In genomic region chr1:90557140-90557539, GRCm38 (mm10) we compare ENCODE assay signal across 13 mouse cellular contexts. TPM values are rescaled to one million over a fixed set of nuclear protein-coding genes. Genes with fewer than 3 reads are reported as not detected.
A peak's percentile ranks its signal among the peaks of the same experiment; 100 is the strongest.
DNase-seq lines count a peak whose midpoint lies in the region; ATAC-seq and TF ChIP-seq lines count a peak whose summit lies in the region.
"Had no signal": no experiment of that assay in that cellular context is flagged by ENCODE, and none has a peak within 500 bp of the region (broad histone marks: within the 10 kb centered on the region; RNA-seq: fewer than 3 reads in every experiment).

No protein-coding gene starts in this region.

- 74% methylated on average over 1 of the region's 1 CpGs for WGBS in liver, postnatal 0 days (ENCODE audit: insufficient replicate concordance)

- TF ChIP-seq EP300 in liver, postnatal 0 days (IDR thresholded peaks at IDR 0.05; ENCODE audit: low read depth) = no peak
- no peak for TF ChIP-seq EP300 in CH12.LX (IDR thresholded peaks at IDR 0.05; ENCODE audit: low read length)

- no peak for TF ChIP-seq POLR2A in CH12.LX (IDR thresholded peaks at IDR 0.05; ENCODE audit: low read depth, low read length)

- DNase-seq in gastrocnemius, adult 2 months = no peak
- DNase-seq in gastrocnemius, postnatal 14 days = no peak
- peak; percentile 23 for DNase-seq in liver, postnatal 0 days
- DNase-seq in liver = no peak
- DNase-seq in CH12.LX (ENCODE audit: extremely low read depth) = peak; percentile 31
- DNase-seq in forelimb bud, embryonic 11.5 days (ENCODE audit: low read depth, low spot score) = peak; percentile 40
- DNase-seq in layer of hippocampus, adult 18-20 months (ENCODE audit: low spot score in 2 of 2) = no peak
- DNase-seq: adrenal gland, adult 2 months; cerebellum, adult 9-10 months had no signal

- peak; percentile 64 for TF ChIP-seq CTCF in gastrocnemius, adult 2 months (IDR thresholded peaks at IDR 0.05)
- peak; percentile 68 for TF ChIP-seq CTCF in liver, postnatal 0 days (IDR thresholded peaks at IDR 0.05; ENCODE audit: low read depth)
- TF ChIP-seq CTCF in CH12.LX (conservative IDR thresholded peaks at IDR 0.05 in 1 of 2, IDR thresholded peaks at IDR 0.05 in 1 of 2; ENCODE audit: low read depth in 2 of 2, low read length in 2 of 2) = peak; percentile 59 to 82

- intact Hi-C loops in gastrocnemius, adult 2 months (cut with DNase I) = no loop called here
- intact Hi-C loops in gastrocnemius, postnatal 14 days (cut with DNase I; ENCODE audit: low total_unique reads) = no loop called here

- in situ Hi-C loops in CH12.LX (cut with MboI; ENCODE audit: low pct_ligation_motif_present, low pct_unique_long_range_greater_than_20kb, low sequenced_read_pairs) = no loop called here

- dilution Hi-C loops in CH12.LX (cut with MboI; ENCODE audit: extremely low pct_ligation_motif_present, extremely low pct_unique_long_range_greater_than_20kb, low sequenced_read_pairs) = no loop called here

- H3K4me2 ChIP-seq in liver, postnatal 0 days (ENCODE audit: low read depth, low read length) = no peak overlapping the region
- no peak overlapping the region for H3K4me2 ChIP-seq in CH12.LX (ENCODE audit: insufficient read depth, low read depth, poor library complexity, severe bottlenecking)
- H3K4me2 ChIP-seq: liver, embryonic 12.5 days; stomach, embryonic 15.5 days had no signal

- no peak overlapping the region for H3K9ac ChIP-seq in liver, postnatal 0 days (replicated peaks)
- H3K9ac ChIP-seq in CH12.LX (ENCODE audit: insufficient read depth, low read depth) = no peak overlapping the region
- H3K9ac ChIP-seq: liver, embryonic 12.5 days; stomach, embryonic 15.5 days had no signal

- no peaks in the 10 kb centered on the region for H3K4me1 ChIP-seq in liver, postnatal 0 days (ENCODE audit: insufficient read depth)
- H3K4me1 ChIP-seq in CH12.LX (ENCODE audit: control insufficient read depth in 1 of 2, insufficient read depth in 2 of 2) = peaks cover 3 to 4% of the 10 kb centered on the region in 2 experiments; a peak in 2 of 4 replicates
- H3K4me1 ChIP-seq: liver, embryonic 12.5 days; stomach, embryonic 15.5 days had no signal

- H3K9me3 ChIP-seq in liver, postnatal 0 days (ENCODE audit: low read length) = no peaks in the 10 kb centered on the region; the same call in 1 of the 2 replicates
- no peaks in the 10 kb centered on the region for H3K9me3 ChIP-seq in CH12.LX (replicated peaks; ENCODE audit: low read length)
- H3K9me3 ChIP-seq: stomach, embryonic 15.5 days had no signal

- H3K79me2 ChIP-seq in CH12.LX (replicated peaks; ENCODE audit: control insufficient read depth, extremely low read depth, insufficient read depth, poor library complexity, severe bottlenecking) = no peaks in the 10 kb centered on the region

- no peak for ATAC-seq in liver, postnatal 0 days
- ATAC-seq in activated CD4-positive, CD25-positive, alpha-beta regulatory T cell, adult 4 months = no peak
- ATAC-seq: liver, embryonic 12.5 days; midbrain, embryonic 16.5 days had no signal

- H3K27ac ChIP-seq in gastrocnemius, adult 2 months = no peak overlapping the region
- no peak overlapping the region for H3K27ac ChIP-seq in liver, postnatal 0 days (ENCODE audit: low read depth)
- no peak overlapping the region for H3K27ac ChIP-seq in CH12.LX (ENCODE audit: insufficient read depth, low read depth)
- H3K27ac ChIP-seq: liver, embryonic 12.5 days; stomach, embryonic 15.5 days had no signal

- TF ChIP-seq RAD21 in CH12.LX (IDR thresholded peaks at IDR 0.05; ENCODE audit: low read depth, low read length) = peak; percentile 46

- no peaks in the 10 kb centered on the region for H3K36me3 ChIP-seq in liver, postnatal 0 days (replicated peaks; ENCODE audit: insufficient read depth, low read length)
- no peaks in the 10 kb centered on the region for H3K36me3 ChIP-seq in CH12.LX (replicated peaks in 1 of 2; ENCODE audit: control insufficient read depth in 1 of 2, insufficient read depth in 1 of 2, low read length in 1 of 2)
- H3K36me3 ChIP-seq: liver, embryonic 12.5 days; stomach, embryonic 15.5 days had no signal

- H3K4me3 ChIP-seq in gastrocnemius, adult 2 months = no peak overlapping the region
- no peak overlapping the region for H3K4me3 ChIP-seq in liver, postnatal 0 days (ENCODE audit: low read depth, low read length)
- H3K4me3 ChIP-seq in CH12.LX (replicated peaks in 1 of 3; ENCODE audit: low read depth in 2 of 3, low read length in 2 of 3, poor library complexity in 1 of 3) = no peak overlapping the region
- H3K4me3 ChIP-seq: liver, embryonic 12.5 days; stomach, embryonic 15.5 days had no signal

- no peaks in the 10 kb centered on the region for H3K27me3 ChIP-seq in liver, postnatal 0 days (ENCODE audit: insufficient read depth, low read length)
- H3K27me3 ChIP-seq in CH12.LX (replicated peaks) = no peaks in the 10 kb centered on the region
- H3K27me3 ChIP-seq: liver, embryonic 12.5 days; stomach, embryonic 15.5 days had no signal

TF ChIP-seq in CH12.LX, 34 proteins besides CTCF, POLR2A, EP300 and RAD21:
- peak; percentile 40 for TF ChIP-seq SMC3 (IDR thresholded peaks at IDR 0.05; ENCODE audit: low read depth, low read length)
- TF ChIP-seq JUND (conservative IDR thresholded peaks at IDR 0.05; ENCODE audit: low read depth, low read length) = no peak
- TF ChIP-seq ZC3H11A (IDR thresholded peaks at IDR 0.05; ENCODE audit: low read depth, low read length) = no peak

RNA-seq across cellular contexts. Expression of gene Cops8, which starts 45.6 kb away (rescaled TPM):
- 100 to 1,000 TPM; 102 to 104 TPM for total RNA-seq in gastrocnemius, adult 2 months (2021)
- 10 to 100 TPM; 71.5 to 78.3 TPM for total RNA-seq in gastrocnemius, postnatal 14 days (2021)
- 30.1 and 33.0 TPM in 2 replicates for polyA plus RNA-seq in liver, postnatal 0 days (2015; fragmentation: Nextera tagmentation; extraction: Ambion mirVana)
- total RNA-seq in CH12.LX (2012; rRNA removed) = 58.6 and 76.6 TPM in 2 replicates
- 104 and 113 TPM in 2 replicates for total RNA-seq in CH12.LX (2014; rRNA removed)
- 86.2 and 98.2 TPM in 2 replicates for polyA plus RNA-seq in CH12.LX (2012; ENCODE audit: insufficient read length, low read depth)
- total RNA-seq in layer of hippocampus, adult 18-20 months (2021) = 100 to 1,000 TPM; 122 TPM
- polyA plus RNA-seq in activated CD4-positive, CD25-positive, alpha-beta regulatory T cell, adult 4 months (2017; shearing (Covaris generic)) = 100 to 1,000 TPM in 1 of 2 experiments, 10 to 100 TPM in 1; 99.5 to 132 TPM

Comparison
In these comparisons a context has a peak if more than half of its experiments do, and no peak if none do; other contexts are left out.
1. DNase-seq: peak in liver, postnatal 0 days (single experiment), CH12.LX (single experiment) and forelimb bud, embryonic 11.5 days (single experiment); none in gastrocnemius, adult 2 months (single experiment), gastrocnemius, postnatal 14 days (single experiment), liver (single experiment) and layer of hippocampus, adult 18-20 months (0 of 2).
2. Peak in every context shown above with its lines, with median percentiles within 50 percentile points of each other: CTCF ChIP-seq.